Mouse (Mus musculus): ENCODE measurements at regions not wholly inside any gene's neighbourhood (a gene's known extent, or its start where the extent isn't known, plus 50 kb on each side); places are given as distances from the start of the nearest gene placed in this dataset.

- no peak for DNase-seq
These were observed 442.8 kb upstream of the Nrp1 start for GRCm38 (mm10) chr8:127915591-127916028.

GRCm38 (mm10) chr8:127921925-127922324, 436.5 kb upstream of the Nrp1 start:
- no peak for DNase-seq

- no peak for DNase-seq
These were observed 435.1 kb upstream of the Nrp1 start for GRCm38 (mm10) chr8:127923321-127923720.

GRCm38 (mm10) chr8:127932276-127932675, 426.1 kb upstream of the Nrp1 start:
- no peak for DNase-seq

- DNase-seq: no peak
These were observed 421.5 kb upstream of the Nrp1 start for GRCm38 (mm10) chr8:127936792-127937435.

- DNase-seq: no peak
These were observed 419.0 kb upstream of the Nrp1 start for GRCm38 (mm10) chr8:127939284-127939985.

GRCm38 (mm10) chr8:127939986-127940359, 418.4 kb upstream of the Nrp1 start:
- DNase-seq: no peak

- DNase-seq: no peak
These were observed 416.1 kb upstream of the Nrp1 start for GRCm38 (mm10) chr8:127942319-127942718.

- DNase-seq: no peak
These were observed 413.4 kb upstream of the Nrp1 start for GRCm38 (mm10) chr8:127944955-127945498.

- DNase-seq: no peak
These were observed 400.8 kb upstream of the Nrp1 start for GRCm38 (mm10) chr8:127957571-127957970.

- no peak for DNase-seq
These were observed 399.9 kb upstream of the Nrp1 start for GRCm38 (mm10) chr8:127958351-127959044.

GRCm38 (mm10) chr8:127962862-127963261, 395.5 kb upstream of the Nrp1 start:
- peak; percentile 18 for DNase-seq

GRCm38 (mm10) chr8:127963625-127964024, 394.8 kb upstream of the Nrp1 start:
- no peak for DNase-seq

- DNase-seq: peak; percentile 19
These were observed 393.6 kb upstream of the Nrp1 start for GRCm38 (mm10) chr8:127964801-127965200.

GRCm38 (mm10) chr8:127965341-127965740, 393.1 kb upstream of the Nrp1 start:
- DNase-seq: no peak

- DNase-seq: no peak
These were observed 390.4 kb upstream of the Nrp1 start for GRCm38 (mm10) chr8:127968026-127968425.

- DNase-seq: no peak
These were observed 385.2 kb upstream of the Nrp1 start for GRCm38 (mm10) chr8:127973194-127973593.

GRCm38 (mm10) chr8:127977746-127978145, 380.7 kb upstream of the Nrp1 start:
- no peak for DNase-seq

- DNase-seq: no peak
These were observed 379.0 kb upstream of the Nrp1 start for GRCm38 (mm10) chr8:127979180-127980030.

GRCm38 (mm10) chr8:127982165-127982564, 376.2 kb upstream of the Nrp1 start:
- no peak for DNase-seq

- DNase-seq: no peak
These were observed 372.8 kb upstream of the Nrp1 start for GRCm38 (mm10) chr8:127985616-127986015.

- no peak for DNase-seq
These were observed 369.5 kb upstream of the Nrp1 start for GRCm38 (mm10) chr8:127988887-127989286.

- no peak for DNase-seq
These were observed 363.5 kb upstream of the Nrp1 start for GRCm38 (mm10) chr8:127994898-127995297.
